Mouse (Mus musculus) urinary bladder, postnatal 4 days (tissue): Measurements from ENCODE around the gene Klhl5.
"Not testable (repeated sequence)": the region's sequence is repeated elsewhere in the genome, so short reads cannot be mapped to it uniquely, and the experiment has no call there.

Experiments
- DNase-seq, 2 experiments: peaks; one replicate each; pipeline ENCODE4 v3.0.0; 2021 to 2022; ENCODE audit warnings: low spot score in 2 of 2

Gene Klhl5

DNA sequence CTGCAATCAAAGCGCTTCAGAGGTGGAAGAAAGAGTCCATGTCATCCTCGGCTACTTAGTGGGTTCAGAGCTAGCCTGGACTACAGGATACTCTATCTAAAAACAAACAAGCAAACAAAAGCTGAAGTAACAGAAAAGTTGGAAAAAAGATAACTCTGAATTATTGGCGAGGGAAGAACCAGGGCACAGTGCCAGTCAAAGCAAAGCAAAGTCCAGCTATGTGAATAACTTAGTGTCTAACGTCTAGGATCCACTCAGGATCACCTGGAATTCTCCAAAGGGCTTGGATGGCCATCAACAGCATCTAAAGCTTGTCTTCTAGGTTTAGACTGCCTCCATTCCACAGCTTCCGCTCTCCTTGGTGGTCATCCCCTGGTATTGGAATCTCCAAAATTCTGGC lies 9.9 kb upstream of the Klhl5 start:
- DNase-seq, result no peak

DNA sequence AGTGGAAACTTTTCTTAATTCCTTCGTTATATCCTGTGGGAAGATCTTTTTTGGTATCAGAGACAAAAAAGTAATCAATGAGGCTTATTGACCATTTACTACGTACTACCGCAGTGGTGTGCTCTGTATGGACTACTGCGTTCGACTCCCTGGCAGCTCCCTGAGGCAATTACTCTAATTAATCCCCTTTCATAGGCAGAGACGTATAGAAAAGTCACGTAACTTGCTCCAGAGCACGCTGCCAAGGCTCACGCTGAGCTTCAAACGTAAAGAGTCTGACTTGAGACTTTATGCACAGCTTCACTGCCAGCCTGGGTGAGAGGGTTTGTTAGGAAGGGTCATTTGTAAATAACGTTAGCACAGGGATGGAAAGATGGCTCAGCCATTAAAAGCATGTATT lies 7.3 kb upstream of the Klhl5 start:
- no peak for DNase-seq

DNA sequence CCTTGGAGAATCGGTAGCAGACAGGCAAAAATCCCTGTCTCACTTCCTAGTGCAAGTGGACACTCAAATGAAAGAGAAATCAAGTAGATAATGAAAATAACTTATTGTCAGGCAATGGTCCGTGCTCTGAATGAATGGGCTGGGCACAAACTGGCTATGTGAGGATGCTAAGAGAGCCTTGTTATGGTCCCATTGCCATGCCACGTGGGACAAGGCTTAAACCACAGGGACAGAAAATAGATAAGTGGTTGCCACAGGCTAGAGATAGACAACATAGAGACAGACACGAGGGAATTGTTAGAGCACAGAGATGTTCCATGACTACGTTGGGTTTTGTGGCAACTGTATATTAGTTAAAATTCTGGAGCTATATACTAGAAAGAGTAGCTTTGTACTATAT lies 6.1 kb upstream of the Klhl5 start:
- DNase-seq, result no peak

DNA sequence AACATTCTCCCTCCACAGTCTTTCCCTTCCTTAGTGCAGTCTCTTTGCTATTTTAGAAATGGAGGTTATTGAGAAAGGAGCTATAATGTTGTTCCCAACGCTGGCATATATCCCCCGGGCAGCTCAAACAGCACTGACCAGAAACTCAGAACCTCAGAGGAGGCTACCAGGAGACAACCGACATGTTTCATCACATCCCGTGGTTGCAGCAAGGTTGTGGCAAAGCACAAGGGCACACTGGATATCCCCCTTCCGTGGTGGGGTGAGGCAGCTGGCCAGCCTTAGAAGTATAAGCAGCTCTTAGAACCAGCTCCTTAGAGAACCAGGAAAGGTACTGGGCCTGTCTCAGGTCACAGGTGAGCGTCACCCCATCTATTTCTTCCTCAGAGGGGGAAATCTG lies 5.7 kb upstream of the Klhl5 start:
- no peak for DNase-seq

DNA sequence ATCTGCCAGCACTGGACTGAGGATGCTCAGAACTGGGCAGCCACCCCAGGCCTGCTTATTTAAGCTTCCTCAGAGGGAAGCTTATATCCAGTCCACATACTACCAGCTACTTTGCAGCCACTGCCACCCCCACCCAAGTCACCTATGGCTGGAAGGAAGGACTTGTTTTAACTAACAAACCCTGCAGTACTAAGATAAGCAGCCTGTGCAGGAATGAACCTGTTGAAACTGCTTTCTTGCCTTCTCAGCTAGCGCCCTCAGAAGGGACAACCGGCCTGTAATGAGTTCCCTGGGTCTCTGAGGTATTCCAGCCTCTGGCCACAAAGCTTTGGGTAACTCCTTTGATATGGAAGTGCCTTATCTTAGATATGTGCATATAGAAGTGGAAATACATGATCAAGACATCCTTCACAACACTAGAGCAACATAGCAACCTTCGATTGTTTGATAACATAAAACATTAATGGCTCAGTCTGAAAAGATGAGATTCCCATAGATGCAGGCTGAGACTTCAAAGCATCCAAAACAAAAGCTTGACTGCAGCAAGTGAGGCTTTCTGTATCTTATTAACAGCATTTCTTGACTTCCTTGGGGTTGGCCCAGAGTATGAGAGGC lies 5.2 kb upstream of the Klhl5 start:
- DNase-seq, result no peak

GRCm38 (mm10) chr5:65102641-65103042 lies 4.7 kb upstream of the Klhl5 start:
- no peak for DNase-seq

GRCm38 (mm10) chr5:65107773-65108432 lies 564 bp downstream of the Klhl5 start:
- peak in 1 of 2 experiments; percentile 23 for DNase-seq

GRCm38 (mm10) chr5:65112225-65112624 lies 4.9 kb downstream of the Klhl5 start:
- DNase-seq, result not testable (repeated sequence)

DNA sequence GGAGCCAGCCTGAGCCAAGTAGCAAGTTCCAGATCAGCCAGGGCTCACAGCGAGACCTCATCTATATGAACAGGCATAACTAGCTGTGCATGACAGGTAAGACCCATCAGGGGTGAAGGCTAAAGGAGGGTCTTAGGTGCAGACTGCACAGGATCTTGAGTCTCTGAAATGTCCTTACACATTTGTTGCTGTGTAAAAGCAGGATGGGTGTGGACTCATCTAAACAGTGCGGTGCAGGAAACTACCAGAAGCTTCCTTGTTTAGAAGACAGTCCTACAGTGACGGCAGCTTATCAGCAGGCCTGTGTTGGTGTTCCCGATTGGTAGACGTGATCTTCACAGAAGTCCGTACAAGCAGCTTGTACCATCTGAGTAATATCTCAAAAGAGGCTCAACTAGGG lies 6.0 kb downstream of the Klhl5 start:
- DNase-seq, result no peak

DNA sequence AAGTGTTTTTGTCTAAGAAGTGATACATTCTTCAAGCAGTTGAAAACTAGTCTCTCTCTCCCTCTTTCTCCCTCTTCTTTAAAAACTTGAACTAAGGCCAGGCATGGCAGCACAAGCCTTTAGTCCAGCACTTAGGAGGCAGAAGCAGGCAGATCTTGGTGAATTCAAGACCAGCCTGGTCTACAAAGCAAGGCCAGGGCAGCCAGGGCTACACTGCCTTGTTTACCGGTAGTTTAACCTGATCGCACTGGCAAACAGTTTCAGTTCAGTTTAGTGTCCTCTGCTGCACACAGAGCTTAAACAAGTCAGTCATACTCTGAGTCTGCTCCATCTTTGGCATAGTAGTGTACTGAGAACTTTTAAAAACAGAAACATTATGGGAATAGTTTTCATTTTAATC lies 9.4 kb downstream of the Klhl5 start:
- DNase-seq, result no peak

- no peak for DNase-seq
Observed at GRCm38 (mm10) chr5:65119495-65119894, 12.2 kb downstream of the Klhl5 start.

GRCm38 (mm10) chr5:65119918-65120317 lies 12.6 kb downstream of the Klhl5 start:
- DNase-seq, result no peak

DNA sequence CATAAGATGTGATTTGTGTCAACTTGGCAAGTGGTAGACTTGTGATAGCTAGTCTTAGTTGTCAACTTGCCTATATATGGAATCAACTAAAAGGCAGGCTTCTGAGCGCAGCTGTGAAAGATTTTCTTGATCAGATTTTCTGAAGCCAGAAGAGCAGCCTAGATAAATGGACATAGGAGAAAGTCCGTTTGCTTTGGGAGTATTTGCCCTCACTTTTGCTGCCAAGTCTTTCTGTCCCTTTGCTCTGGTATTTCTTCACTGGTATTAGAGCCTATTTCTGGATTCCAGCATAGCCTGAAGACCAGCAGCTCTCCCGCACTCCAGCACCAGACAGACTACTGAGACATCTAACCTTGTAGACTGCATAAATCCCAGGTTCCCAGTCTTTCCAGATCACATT lies 15.3 kb downstream of the Klhl5 start:
- DNase-seq, result no peak

DNA sequence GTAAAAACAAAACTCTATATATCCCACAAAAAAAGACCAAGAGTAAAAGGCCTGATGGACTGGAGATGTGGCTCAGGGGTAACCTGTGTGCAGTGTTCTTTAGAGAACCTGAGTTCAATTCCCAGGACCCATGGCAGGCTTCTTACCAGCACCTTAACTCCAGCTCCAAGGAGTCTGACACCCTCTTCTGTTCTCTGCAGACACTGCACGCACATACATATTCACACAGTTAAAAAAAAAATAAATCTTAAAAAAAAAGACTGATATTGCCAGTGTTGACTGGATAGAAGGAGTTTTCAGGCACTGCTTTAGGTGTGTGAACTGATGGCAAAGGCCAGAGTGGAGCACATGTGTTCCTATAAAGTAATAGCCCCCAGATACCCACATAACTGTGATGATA lies 18.8 kb downstream of the Klhl5 start:
- DNase-seq, result no peak

DNA sequence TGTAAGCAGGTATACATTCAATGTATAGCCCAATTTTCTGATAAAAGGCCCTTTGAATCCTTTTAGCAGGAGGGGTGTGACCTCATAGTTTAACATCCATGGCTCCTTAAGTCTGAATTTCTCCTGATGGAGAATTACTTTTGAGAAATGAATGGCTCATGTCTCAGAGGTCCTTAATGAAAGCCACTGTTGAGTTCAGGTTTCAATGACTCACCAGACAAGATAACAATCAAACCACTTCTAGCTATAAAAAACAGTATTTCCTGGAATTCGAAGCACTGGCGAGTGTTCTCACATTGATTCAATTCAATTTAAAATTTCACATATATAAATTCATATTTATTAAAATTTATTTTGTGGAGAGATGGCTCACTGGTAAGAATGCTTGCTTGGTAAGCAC lies 21.1 kb downstream of the Klhl5 start:
- DNase-seq, result no peak

DNA sequence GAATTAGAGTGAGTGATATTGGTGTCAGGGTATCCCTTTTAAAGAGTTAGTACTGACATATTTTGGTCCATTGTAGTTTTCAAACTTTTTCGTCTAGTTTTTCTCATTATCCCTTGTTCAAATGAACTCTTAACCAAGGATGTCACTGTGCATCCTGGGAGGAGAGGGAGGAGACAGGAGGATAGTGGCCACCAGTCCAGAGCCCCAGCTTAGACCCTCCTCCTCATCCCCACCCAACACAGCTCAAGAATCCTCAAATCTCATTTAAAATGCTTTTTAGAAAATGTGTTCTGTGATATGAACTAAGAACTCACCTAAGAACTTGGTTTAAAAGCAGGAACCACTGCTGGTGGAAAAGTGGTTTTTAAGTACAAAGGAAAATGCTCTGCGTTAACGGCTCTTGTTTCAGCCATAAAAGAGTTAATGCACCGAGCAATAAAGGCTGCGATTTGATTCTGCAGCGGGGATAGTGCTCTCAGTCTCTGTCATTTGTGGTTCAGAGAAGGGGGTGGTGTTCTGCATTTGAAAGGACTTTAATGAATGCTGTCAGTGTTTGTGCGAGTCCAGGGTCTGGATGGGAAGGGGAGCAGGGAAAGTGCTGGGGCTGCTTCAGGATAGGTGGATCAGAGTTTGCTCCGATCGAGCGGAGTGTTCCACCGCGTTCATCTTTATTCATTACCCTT lies 23.3 kb downstream of the Klhl5 start:
- DNase-seq, result no peak

DNA sequence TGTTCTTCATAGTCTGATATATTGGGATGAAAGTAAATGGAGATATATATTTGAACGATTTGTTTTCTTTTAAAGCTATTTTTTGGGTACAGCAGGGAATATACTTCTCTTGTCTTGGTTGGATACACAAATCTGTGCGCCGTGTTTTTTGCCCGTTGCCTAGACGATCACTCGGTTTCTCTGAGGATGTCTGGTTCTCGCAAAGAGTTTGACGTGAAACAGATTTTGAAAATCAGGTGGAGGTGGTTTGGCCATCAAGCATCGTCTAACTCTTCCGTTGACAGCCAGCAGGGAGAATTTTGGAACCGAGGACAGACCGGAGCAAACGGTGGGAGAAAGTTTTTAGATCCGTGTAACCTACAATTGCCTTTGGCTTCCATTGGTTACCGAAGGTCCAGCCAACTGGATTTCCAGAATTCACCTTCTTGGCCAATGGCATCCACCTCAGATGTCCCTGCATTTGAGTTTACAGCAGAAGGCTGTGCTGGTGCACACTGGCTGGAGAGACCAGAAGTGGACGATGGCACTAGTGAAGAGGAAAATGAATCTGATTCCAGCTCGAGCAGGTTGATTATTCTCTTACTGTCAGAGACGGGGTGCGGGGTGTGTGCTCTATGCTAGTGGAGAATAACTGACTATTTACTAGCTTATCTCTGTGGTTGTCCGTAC lies 24.0 kb downstream of the Klhl5 start:
- no peak for DNase-seq

DNA sequence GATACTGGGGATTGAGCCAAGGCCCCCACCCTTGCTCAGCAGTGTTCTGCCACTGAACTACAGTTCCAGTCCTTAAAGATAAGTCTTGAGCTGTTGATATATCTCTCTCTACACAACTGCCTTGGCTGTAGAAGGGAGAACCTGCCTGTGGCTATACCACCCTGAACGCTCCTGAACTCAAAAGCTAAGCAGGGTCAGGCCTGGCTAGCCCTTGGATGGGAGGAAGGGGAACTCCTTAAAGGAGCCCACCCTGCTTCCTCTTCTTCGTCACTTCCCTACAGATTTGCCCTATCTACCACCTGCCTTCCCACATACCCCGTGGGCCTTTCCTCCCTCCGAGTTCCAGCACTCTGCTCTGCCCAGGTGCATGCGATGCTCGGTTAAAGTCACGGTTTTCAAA lies 28.8 kb downstream of the Klhl5 start:
- DNase-seq, result no peak

- DNase-seq, result no peak
Observed at GRCm38 (mm10) chr5:65137073-65137472, 29.7 kb downstream of the Klhl5 start.

GRCm38 (mm10) chr5:65141242-65141641 lies 33.9 kb downstream of the Klhl5 start:
- DNase-seq, result no peak

- no peak for DNase-seq
Observed at GRCm38 (mm10) chr5:65142247-65142646, 34.9 kb downstream of the Klhl5 start.

- no peak for DNase-seq
Observed at GRCm38 (mm10) chr5:65145499-65146101, 38.3 kb downstream of the Klhl5 start.
